ENCODE assay signal across 21 mouse cellular contexts in the genomic region with DNA sequence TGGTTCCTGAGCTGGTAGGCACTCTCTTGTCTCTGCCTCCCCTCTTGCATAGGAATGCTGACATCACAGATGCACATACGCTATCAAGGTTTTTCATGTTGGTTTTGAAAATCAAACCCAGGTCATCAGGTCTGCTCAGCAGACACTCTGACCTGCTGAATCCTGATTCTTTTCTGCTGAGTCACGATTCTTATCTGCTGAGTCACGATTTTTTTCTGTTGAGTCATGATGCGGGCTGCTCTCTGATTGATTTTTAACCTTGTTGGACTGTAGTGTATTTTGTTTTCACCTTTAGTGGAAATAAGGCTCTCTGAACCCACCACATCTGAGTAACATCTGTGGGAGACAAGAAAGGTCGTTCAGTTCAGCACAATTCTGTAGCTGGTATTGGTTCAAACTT.
DNase-seq lines count a peak whose midpoint lies in the region; ATAC-seq and TF ChIP-seq lines count a peak whose summit lies in the region.
"Had no signal": no experiment of that assay in that cellular context is flagged by ENCODE, and none has a peak within 500 bp of the region (broad histone marks: within the 10 kb centered on the region; RNA-seq: fewer than 3 reads in every experiment).

No protein-coding gene starts in this region.

- CTCF ChIA-PET in Patski (lab: Charles Lee), result interaction anchor here (1.0 to 1.4 kb wide), 2 partner anchors 9 to 12 kb away, joined by 3 to 4 read pairs; no protein-coding TSS in a partner anchor

- H3K4me2 ChIP-seq in CH12.LX (ENCODE audit: insufficient read depth, low read depth, poor library complexity, severe bottlenecking), result no peak overlapping the region
- H3K4me2 ChIP-seq in hindbrain, embryonic 14.5 days (replicated peaks), result no peak overlapping the region
- H3K4me2 ChIP-seq: embryonic facial prominence, embryonic 12.5 days; forebrain, embryonic 15.5 days; heart, embryonic 13.5 days; hindbrain, embryonic 12.5 days; intestine, embryonic 15.5 days had no signal

- H3K27me3 ChIP-seq in CH12.LX (replicated peaks) (no peaks in the 10 kb centered on the region), Patski (no peaks in the 10 kb centered on the region)
- H3K27me3 ChIP-seq in hindbrain, embryonic 14.5 days (ENCODE audit: control insufficient read depth, insufficient read depth, low read length), result no peaks in the 10 kb centered on the region
- H3K27me3 ChIP-seq: embryonic facial prominence, embryonic 12.5 days; forebrain, embryonic 15.5 days; heart, embryonic 13.5 days; hindbrain, embryonic 12.5 days; intestine, embryonic 15.5 days had no signal

- H3K27ac ChIP-seq in CH12.LX (ENCODE audit: insufficient read depth, low read depth), result no peak overlapping the region
- H3K27ac ChIP-seq in hindbrain, embryonic 14.5 days, result no peak overlapping the region
- H3K27ac ChIP-seq: embryonic facial prominence, embryonic 12.5 days; forebrain, embryonic 15.5 days; heart, adult 2 months; heart, embryonic 13.5 days; hindbrain, embryonic 12.5 days; hindbrain, postnatal 0 days; intestine, embryonic 15.5 days had no signal

- peaks cover 16 to 75% of the 10 kb centered on the region in 2 experiments for H3K4me1 ChIP-seq in CH12.LX (ENCODE audit: control insufficient read depth in 1 of 2, insufficient read depth in 2 of 2)
- no peaks in the 10 kb centered on the region for H3K4me1 ChIP-seq in hindbrain, embryonic 14.5 days (replicated peaks; ENCODE audit: control insufficient read depth, insufficient read depth, low read length)
- H3K4me1 ChIP-seq: embryonic facial prominence, embryonic 12.5 days; forebrain, embryonic 15.5 days had no signal

- no peak overlapping the region for H3K4me3 ChIP-seq in CH12.LX (replicated peaks in 1 of 3; ENCODE audit: low read depth in 2 of 3, low read length in 2 of 3, poor library complexity in 1 of 3)
- H3K4me3 ChIP-seq in hindbrain, embryonic 14.5 days (replicated peaks; ENCODE audit: low read length), result no peak overlapping the region
- H3K4me3 ChIP-seq: embryonic facial prominence, embryonic 12.5 days; forebrain, embryonic 15.5 days; heart, adult 2 months; heart, embryonic 13.5 days; hindbrain, embryonic 12.5 days; intestine, embryonic 15.5 days had no signal

- no peaks in the 10 kb centered on the region for H3K9me3 ChIP-seq in CH12.LX (replicated peaks; ENCODE audit: low read length)
- H3K9me3 ChIP-seq in hindbrain, embryonic 14.5 days (ENCODE audit: control insufficient read depth, low read length), result no peaks in the 10 kb centered on the region
- H3K9me3 ChIP-seq: embryonic facial prominence, embryonic 12.5 days; forebrain, embryonic 15.5 days; G1E; heart, embryonic 13.5 days; hindbrain, embryonic 12.5 days; intestine, embryonic 15.5 days had no signal

- no peak for TF ChIP-seq RAD21 in CH12.LX (IDR thresholded peaks at IDR 0.05; ENCODE audit: low read depth, low read length)

- POLR2A ChIA-PET in Patski (lab: Charles Lee), result no interaction called here

- dilution Hi-C loops in CH12.LX (cut with MboI; ENCODE audit: extremely low pct_ligation_motif_present, extremely low pct_unique_long_range_greater_than_20kb, low sequenced_read_pairs), result no loop called here

- no peak for TF ChIP-seq CTCF in CH12.LX (conservative IDR thresholded peaks at IDR 0.05 in 1 of 2, IDR thresholded peaks at IDR 0.05 in 1 of 2; ENCODE audit: low read depth in 2 of 2, low read length in 2 of 2)
- no peak for TF ChIP-seq CTCF in Patski (IDR thresholded peaks at IDR 0.05)

- no peak overlapping the region for H3K9ac ChIP-seq in CH12.LX (ENCODE audit: insufficient read depth, low read depth)
- H3K9ac ChIP-seq in hindbrain, embryonic 14.5 days, result no peak overlapping the region
- H3K9ac ChIP-seq: embryonic facial prominence, embryonic 12.5 days; forebrain, embryonic 15.5 days; heart, embryonic 13.5 days; hindbrain, embryonic 12.5 days; intestine, embryonic 15.5 days had no signal

- WGBS in hindbrain, embryonic 14.5 days, result 89% methylated on average over 5 of the region's 5 CpGs

- peaks cover 0 to 41% of the 10 kb centered on the region in 2 experiments for H3K36me3 ChIP-seq in CH12.LX (replicated peaks in 1 of 2; ENCODE audit: control insufficient read depth in 1 of 2, insufficient read depth in 1 of 2, low read length in 1 of 2)
- no peaks in the 10 kb centered on the region for H3K36me3 ChIP-seq in hindbrain, embryonic 14.5 days (replicated peaks; ENCODE audit: control insufficient read depth, insufficient read depth)
- H3K36me3 ChIP-seq: embryonic facial prominence, embryonic 12.5 days; forebrain, embryonic 15.5 days; G1E; heart, embryonic 13.5 days; hindbrain, embryonic 12.5 days; intestine, embryonic 15.5 days had no signal

- peak; percentile 44 for ATAC-seq in Patski
- no peak for ATAC-seq in hindbrain, embryonic 14.5 days (ENCODE audit: low FRiP score)
- ATAC-seq: forebrain, embryonic 15.5 days; hindbrain, postnatal 0 days; intestine, embryonic 15.5 days had no signal

- DNase-seq in 416B (ENCODE audit: low read depth) (peak; percentile 36), CH12.LX (ENCODE audit: extremely low read depth) (no peak), Patski (ENCODE audit: low read depth, low spot score) (no peak)
- peak; percentile 14 for DNase-seq in c-Kit-positive CD71-positive TER-119-positive erythroid progenitor cells, embryonic 14.5 days (ENCODE audit: low spot score)
- DNase-seq in yolk sac, embryonic 10.5 days (ENCODE audit: low spot score), result no peak
- DNase-seq in heart, postnatal 25 days (ENCODE audit: low spot score), result no peak
- DNase-seq in hindbrain, embryonic 14.5 days (ENCODE audit: low spot score), result no peak
- DNase-seq: adrenal gland, postnatal 10 days; cerebellum, adult 18-20 months; cerebellum, adult 9-11 months; embryo, embryonic 11 days; heart, adult 2 months; heart, postnatal 4 days; kidney, adult 18-20 months had no signal

- TF ChIP-seq POLR2A in CH12.LX (IDR thresholded peaks at IDR 0.05; ENCODE audit: low read depth, low read length), result no peak

- intact Hi-C loops in heart, postnatal 25 days (cut with DNase I), result loop anchor here (5.0 kb wide), 1 partner anchor 38 kb away; no protein-coding TSS in a partner anchor

- in situ Hi-C loops in CH12.LX (cut with MboI; ENCODE audit: low pct_ligation_motif_present, low pct_unique_long_range_greater_than_20kb, low sequenced_read_pairs), result loop anchor here (5.0 kb wide), 1 partner anchor 47 kb away; no protein-coding TSS in a partner anchor
- in situ Hi-C loops in Patski (cut with MboI; ENCODE audit: low pct_unique_long_range_greater_than_20kb), result no loop called here

- TF ChIP-seq EP300 in CH12.LX (IDR thresholded peaks at IDR 0.05; ENCODE audit: low read length), result no peak

- H3K79me2 ChIP-seq in CH12.LX (replicated peaks; ENCODE audit: control insufficient read depth, extremely low read depth, insufficient read depth, poor library complexity, severe bottlenecking), result peaks cover 16% of the 10 kb centered on the region

TF ChIP-seq in CH12.LX, 34 proteins besides CTCF, POLR2A, EP300 and RAD21:
- TF ChIP-seq MAFK (IDR thresholded peaks at IDR 0.05; ENCODE audit: insufficient replicate concordance, low read length) (peak; percentile 92), NELFE (IDR thresholded peaks at IDR 0.05; ENCODE audit: low read depth, low read length) (no peak)

Comparison
In these comparisons a context has a peak if more than half of its experiments do, and no peak if none do; other contexts are left out.
1. DNase-seq: peak in 416B (single experiment) and c-Kit-positive CD71-positive TER-119-positive erythroid progenitor cells, embryonic 14.5 days (single experiment); none in CH12.LX (single experiment), Patski (single experiment), yolk sac, embryonic 10.5 days (single experiment), heart, postnatal 25 days (single experiment) and hindbrain, embryonic 14.5 days (single experiment).